ENCODE assay signal across 26 mouse cellular contexts in the genomic region with DNA sequence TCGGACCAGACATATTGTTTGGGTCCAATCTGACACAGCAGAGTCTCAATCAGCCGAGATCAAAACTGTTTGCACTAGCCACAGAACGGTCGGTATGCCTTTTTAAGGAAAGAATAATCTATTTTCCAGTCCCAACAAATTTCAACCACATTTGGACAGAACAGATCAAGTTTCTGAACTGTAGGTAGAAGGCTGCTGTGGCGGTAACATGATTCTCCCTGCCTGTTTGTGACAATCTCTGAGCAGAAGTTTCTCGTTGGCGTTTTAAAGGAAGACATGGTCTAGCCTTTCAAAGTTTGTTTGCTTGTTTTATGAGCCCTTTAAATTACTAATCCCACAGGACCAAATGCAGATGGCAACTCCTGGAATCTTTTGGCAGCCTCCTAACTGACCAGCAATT.
A peak's percentile ranks its signal among the peaks of the same experiment; 100 is the strongest.
DNase-seq lines count a peak whose midpoint lies in the region; ATAC-seq and TF ChIP-seq lines count a peak whose summit lies in the region.
"Had no signal": no experiment of that assay in that cellular context is flagged by ENCODE, and none has a peak within 500 bp of the region (broad histone marks: within the 10 kb centered on the region; RNA-seq: fewer than 3 reads in every experiment).

No protein-coding gene starts in this region.

- no peaks in the 10 kb centered on the region for H3K36me3 ChIP-seq in embryonic facial prominence, embryonic 14.5 days (ENCODE audit: control insufficient read depth, insufficient read depth, low read length)
- no peaks in the 10 kb centered on the region for H3K36me3 ChIP-seq in limb, embryonic 14.5 days (ENCODE audit: control insufficient read depth, insufficient read depth, low read length)
- H3K36me3 ChIP-seq: embryonic facial prominence, embryonic 13.5 days; G1E; hindbrain, embryonic 13.5 days; midbrain, embryonic 13.5 days; neural tube, embryonic 13.5 days had no signal

- peak; percentile 39 for DNase-seq in embryo, embryonic 10 days (ENCODE audit: low spot score)
- no peak for DNase-seq in embryo, embryonic 9.5 days (ENCODE audit: extremely low spot score)
- DNase-seq in embryo, embryonic 10.5 days (ENCODE audit: low spot score): peak; percentile 58
- peak; percentile 70 for DNase-seq in embryonic facial prominence, embryonic 14.5 days (ENCODE audit: low spot score)
- no peak for DNase-seq in limb, embryonic 14.5 days (ENCODE audit: low spot score)
- DNase-seq in right cerebral cortex, postnatal 14 days: no peak
- DNase-seq: adrenal gland, postnatal 10 days; cerebellum, adult 8-10 months; cerebellum, postnatal 36 days; gastrocnemius, postnatal 25 days; heart, adult 18-20 months; heart, postnatal 4 days; layer of hippocampus, adult 9-11 months; lung, postnatal 4 days; thymus, postnatal 14 days had no signal

- 13% methylated on average over 7 of the region's 7 CpGs for WGBS in embryonic facial prominence, embryonic 14.5 days
- WGBS in limb, embryonic 14.5 days: 16% methylated on average over 7 of the region's 7 CpGs

- H3K4me2 ChIP-seq in embryonic facial prominence, embryonic 14.5 days (ENCODE audit: low read depth, low read length): peak overlapping the region; percentile 11; the same call in 1 of the 2 replicates
- H3K4me2 ChIP-seq in limb, embryonic 14.5 days (replicated peaks; ENCODE audit: low read depth, low read length, severe bottlenecking): no peak overlapping the region
- H3K4me2 ChIP-seq: embryonic facial prominence, embryonic 13.5 days; forebrain, embryonic 13.5 days; heart, embryonic 11.5 days; hindbrain, embryonic 13.5 days; liver, embryonic 11.5 days; midbrain, embryonic 13.5 days; neural tube, embryonic 13.5 days had no signal

- H3K27ac ChIP-seq in embryonic facial prominence, embryonic 14.5 days (replicated peaks; ENCODE audit: low read depth, low read length): no peak overlapping the region; the same call in 1 of the 2 replicates
- no peak overlapping the region for H3K27ac ChIP-seq in limb, embryonic 14.5 days (replicated peaks; ENCODE audit: low read depth, low read length)
- H3K27ac ChIP-seq: embryonic facial prominence, embryonic 13.5 days; forebrain, embryonic 13.5 days; hindbrain, embryonic 13.5 days; midbrain, embryonic 13.5 days; neural tube, embryonic 13.5 days had no signal

- no peaks in the 10 kb centered on the region for H3K27me3 ChIP-seq in embryonic facial prominence, embryonic 14.5 days (replicated peaks; ENCODE audit: control insufficient read depth, insufficient read depth, low read length)
- H3K27me3 ChIP-seq in limb, embryonic 14.5 days (ENCODE audit: control insufficient read depth, insufficient read depth, low read length): no peaks in the 10 kb centered on the region
- H3K27me3 ChIP-seq: embryonic facial prominence, embryonic 13.5 days; forebrain, embryonic 13.5 days; hindbrain, embryonic 13.5 days; megakaryocyte, embryonic 14.5 days; neural tube, embryonic 13.5 days had no signal

- H3K9ac ChIP-seq in embryonic facial prominence, embryonic 14.5 days (ENCODE audit: low read depth, low read length): no peak overlapping the region
- H3K9ac ChIP-seq in limb, embryonic 14.5 days (ENCODE audit: low read depth, low read length, severe bottlenecking): no peak overlapping the region
- H3K9ac ChIP-seq: embryonic facial prominence, embryonic 13.5 days; forebrain, embryonic 13.5 days; hindbrain, embryonic 13.5 days; midbrain, embryonic 13.5 days; neural tube, embryonic 13.5 days had no signal

- peaks cover 26% of the 10 kb centered on the region for H3K4me1 ChIP-seq in embryonic facial prominence, embryonic 14.5 days (ENCODE audit: control insufficient read depth, insufficient read depth, low read length)
- H3K4me1 ChIP-seq in limb, embryonic 14.5 days (ENCODE audit: control insufficient read depth, insufficient read depth, low read length): peaks cover 24% of the 10 kb centered on the region
- H3K4me1 ChIP-seq: megakaryocyte, embryonic 14.5 days had no signal

- no peak for TF ChIP-seq POLR2A in limb, embryonic 14.5 days (IDR thresholded peaks at IDR 0.05; ENCODE audit: borderline replicate concordance, extremely low read depth, insufficient read depth, insufficient read length)

- no peak overlapping the region for H3K4me3 ChIP-seq in embryonic facial prominence, embryonic 14.5 days (ENCODE audit: low read depth, low read length)
- H3K4me3 ChIP-seq in limb, embryonic 14.5 days (replicated peaks; ENCODE audit: low read length): no peak overlapping the region
- H3K4me3 ChIP-seq: embryonic facial prominence, embryonic 13.5 days; forebrain, embryonic 13.5 days; hindbrain, embryonic 13.5 days; megakaryocyte, embryonic 14.5 days; midbrain, embryonic 13.5 days; neural tube, embryonic 13.5 days had no signal

- no peak for ATAC-seq in embryonic facial prominence, embryonic 14.5 days (ENCODE audit: low read depth)
- 0 out of 2 replicates have a peak, but pooled peaks have one; percentile 31 for ATAC-seq in limb, embryonic 14.5 days (ENCODE audit: low FRiP score, low read depth)
- ATAC-seq in erythroid progenitor cell, adult 5-6 weeks (replicated peaks; ENCODE audit: low FRiP score, poor library complexity, severe bottlenecking): no peak
- ATAC-seq: forebrain, embryonic 13.5 days; intestine, embryonic 16.5 days; midbrain, embryonic 13.5 days had no signal

- H3K9me3 ChIP-seq in embryonic facial prominence, embryonic 14.5 days (ENCODE audit: control insufficient read depth, low read length): no peaks in the 10 kb centered on the region
- no peaks in the 10 kb centered on the region for H3K9me3 ChIP-seq in limb, embryonic 14.5 days (ENCODE audit: control insufficient read depth, low read length)
- H3K9me3 ChIP-seq: embryonic facial prominence, embryonic 13.5 days; forebrain, embryonic 13.5 days; hindbrain, embryonic 13.5 days; midbrain, embryonic 13.5 days; neural tube, embryonic 13.5 days had no signal

Comparison
In these comparisons a context has a peak if more than half of its experiments do, and no peak if none do; other contexts are left out.
1. DNase-seq: peak in embryo, embryonic 10 days (single experiment), embryo, embryonic 10.5 days (single experiment) and embryonic facial prominence, embryonic 14.5 days (single experiment); none in embryo, embryonic 9.5 days (single experiment), limb, embryonic 14.5 days (single experiment) and right cerebral cortex, postnatal 14 days (single experiment).